Mouse (Mus musculus) myocyte (in vitro differentiated cells): ENCODE results near the gene Zfp771.

Experiments
- CEBPB ChIP-seq: IDR thresholded peaks from 2 replicates; pipeline ENCODE4 v1.6.1; 2011; ENCODE audit warnings: mild to moderate bottlenecking, moderate library complexity; ENCODE audit not compliant: poor library complexity, insufficient read depth, severe bottlenecking
- E2F4 ChIP-seq: IDR thresholded peaks from one replicate; pipeline ENCODE4 v1.6.1; 2011; ENCODE audit warnings: mild to moderate bottlenecking, control low read depth, moderate library complexity; ENCODE audit not compliant: insufficient read depth
- MAX ChIP-seq: IDR thresholded peaks from one replicate; pipeline ENCODE4 v1.6.1; 2011; ENCODE audit warnings: low read depth, mild to moderate bottlenecking, control low read depth
- MYOD1 ChIP-seq, 3 experiments: IDR thresholded peaks; one replicate each; pipeline ENCODE4 v1.6.1; 2011; ENCODE audit warnings: control low read depth in 2 of 3, low read depth in 2 of 3, mild to moderate bottlenecking in 2 of 3, moderate library complexity in 1 of 3; ENCODE audit not compliant: insufficient read length in 2 of 3, control insufficient read depth in 1 of 3
- POLR2A ChIP-seq: IDR thresholded peaks from one replicate; pipeline ENCODE4 v1.6.1; 2011; ENCODE audit warnings: low read depth, mild to moderate bottlenecking, control low read depth, moderate library complexity; ENCODE audit not compliant: insufficient read length
- USF1 ChIP-seq: IDR thresholded peaks from one replicate; pipeline ENCODE4 v1.6.1; 2011; ENCODE audit warnings: low read depth, mild to moderate bottlenecking, control low read depth, moderate library complexity

DNA sequence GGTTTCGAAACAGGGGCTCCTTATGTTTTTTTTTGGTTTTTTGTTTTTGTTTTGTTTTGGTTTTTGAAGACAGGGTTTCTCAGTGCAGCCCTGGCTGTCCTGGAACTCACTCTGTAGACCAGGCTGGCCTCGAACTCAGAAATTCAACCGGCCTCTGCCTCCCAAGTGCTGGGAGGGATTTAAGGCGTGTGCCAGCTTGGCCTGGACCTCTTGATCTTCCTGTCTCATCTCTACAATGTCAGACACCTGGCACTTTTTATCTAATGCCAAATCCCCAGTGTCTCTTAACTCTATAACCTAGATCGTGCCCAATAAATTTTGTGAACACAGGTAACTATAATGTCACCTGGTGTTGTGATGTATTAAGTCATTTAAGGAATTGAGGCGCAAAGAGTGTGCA is 9.3 kb downstream of the Zfp771 start:
- TF ChIP-seq POLR2A (no peak), MAX (no peak), E2F4 (no peak), CEBPB (no peak), MYOD1 (IDR thresholded peaks at IDR 0.05; ENCODE audit: control insufficient read depth in 1 of 3, insufficient read length in 2 of 3, low read depth in 2 of 3) (no peak), USF1 (no peak)
